Mouse (Mus musculus) C2C12 (cell line): ENCODE results near the gene Polr2c.

Experiments used
- CEBPB ChIP-seq: IDR thresholded peaks from one replicate; pipeline ENCODE4 v1.6.1; 2011; ENCODE audit warnings: low read depth, mild to moderate bottlenecking, control low read depth, moderate library complexity
- CTCF ChIP-seq: IDR thresholded peaks from one replicate; pipeline ENCODE4 v1.5.1; 2011; ENCODE audit not compliant: control insufficient read depth, insufficient read depth, insufficient read length

- no peak for TF ChIP-seq CTCF
- no peak for TF ChIP-seq CEBPB
Measured at GRCm38 (mm10) chr8:94872156-94872555, 14.9 kb downstream of the Polr2c start.
